Mouse (Mus musculus) frontal cortex, adult 2 months (tissue): Measurements from ENCODE around the gene Pced1b. TPM values are rescaled to one million over a fixed set of nuclear protein-coding genes. Genes with fewer than 3 reads are reported as not detected.

Source experiments
- DNase-seq, 2 experiments: peaks; one replicate each; pipeline ENCODE4 v3.0.0; 2022; ENCODE audit warnings: low spot score in 1 of 2; ENCODE audit errors: extremely low spot score in 1 of 2
- polyA plus RNA-seq: library from polyadenylated mRNA; depleted of rRNA; stranded (reverse); fragments of >200 nt; gene quantifications from 2 replicates; pipeline ENCODE4 v1.2.3, GENCODE M21; 2012

The Pced1b gene
- polyA plus RNA-seq, 1 experiment = 14.4 TPM

DNA sequence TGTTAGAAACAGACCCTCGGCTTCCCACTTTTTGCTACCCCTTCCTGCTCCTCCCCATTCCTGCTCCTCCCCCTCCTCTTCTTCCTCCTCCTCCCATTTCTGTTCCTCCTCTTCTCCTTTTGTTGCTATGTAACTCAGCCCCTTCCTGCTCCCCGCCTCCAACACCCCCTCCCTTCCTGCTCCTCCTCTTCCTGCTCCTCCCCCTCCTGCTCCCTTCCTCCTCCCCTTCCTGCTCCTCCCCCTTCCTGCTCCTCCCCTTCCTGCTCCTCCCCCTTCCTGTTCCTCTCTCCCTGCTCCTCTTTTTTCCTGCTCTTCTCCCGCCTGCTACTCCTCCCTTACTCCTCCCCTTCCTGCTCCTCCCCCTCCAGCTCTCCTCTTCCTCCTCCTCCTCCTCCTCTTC lies 8.9 kb downstream of the Pced1b start:
- no peak for DNase-seq

DNA sequence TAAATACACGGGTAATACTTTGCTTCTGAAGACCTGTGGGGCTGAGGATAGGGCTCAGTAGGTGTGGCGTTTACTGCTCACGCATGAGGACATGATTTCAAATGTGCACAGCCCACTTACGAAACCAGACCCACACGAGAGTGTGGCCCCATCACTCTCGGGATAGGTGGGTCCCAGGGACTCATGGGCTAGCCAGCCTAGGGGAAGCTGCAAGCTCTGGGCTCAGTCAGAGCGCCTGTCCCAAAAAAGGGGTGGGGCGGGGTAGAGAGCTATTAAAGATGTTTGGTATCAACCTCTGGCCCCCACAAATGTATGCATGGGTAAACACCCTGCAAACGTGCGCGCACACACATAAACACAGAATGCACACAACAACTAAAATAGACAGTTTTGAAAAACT lies 9.5 kb downstream of the Pced1b start:
- no peak for DNase-seq

DNA sequence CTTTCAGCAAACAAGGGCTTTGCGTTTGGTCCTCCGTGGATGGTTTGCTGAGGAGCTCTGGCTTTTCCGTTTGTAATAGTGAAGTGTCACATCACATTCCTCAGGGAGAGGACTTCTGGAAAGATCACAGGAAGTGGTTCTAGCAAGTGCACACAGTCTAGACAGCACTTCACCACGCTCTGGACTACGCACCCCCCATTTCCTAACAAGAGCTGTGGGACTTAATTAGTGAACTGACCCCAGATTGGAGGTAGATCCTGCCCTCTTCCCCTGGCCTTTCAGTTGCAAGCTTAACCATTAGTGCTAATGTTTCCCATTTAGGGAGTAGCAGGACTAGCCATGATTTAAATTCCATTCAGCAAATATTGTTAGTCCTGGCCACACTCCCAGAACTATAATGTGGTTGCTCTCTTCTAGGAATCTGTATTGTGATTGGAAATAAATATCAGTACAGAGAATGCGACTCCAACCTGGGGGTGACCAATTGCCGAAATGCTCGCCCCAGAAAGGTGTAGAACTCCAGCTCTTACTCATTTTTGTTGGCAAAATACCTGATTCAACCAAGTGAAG lies 10.4 kb downstream of the Pced1b start:
- no peak for DNase-seq

DNA sequence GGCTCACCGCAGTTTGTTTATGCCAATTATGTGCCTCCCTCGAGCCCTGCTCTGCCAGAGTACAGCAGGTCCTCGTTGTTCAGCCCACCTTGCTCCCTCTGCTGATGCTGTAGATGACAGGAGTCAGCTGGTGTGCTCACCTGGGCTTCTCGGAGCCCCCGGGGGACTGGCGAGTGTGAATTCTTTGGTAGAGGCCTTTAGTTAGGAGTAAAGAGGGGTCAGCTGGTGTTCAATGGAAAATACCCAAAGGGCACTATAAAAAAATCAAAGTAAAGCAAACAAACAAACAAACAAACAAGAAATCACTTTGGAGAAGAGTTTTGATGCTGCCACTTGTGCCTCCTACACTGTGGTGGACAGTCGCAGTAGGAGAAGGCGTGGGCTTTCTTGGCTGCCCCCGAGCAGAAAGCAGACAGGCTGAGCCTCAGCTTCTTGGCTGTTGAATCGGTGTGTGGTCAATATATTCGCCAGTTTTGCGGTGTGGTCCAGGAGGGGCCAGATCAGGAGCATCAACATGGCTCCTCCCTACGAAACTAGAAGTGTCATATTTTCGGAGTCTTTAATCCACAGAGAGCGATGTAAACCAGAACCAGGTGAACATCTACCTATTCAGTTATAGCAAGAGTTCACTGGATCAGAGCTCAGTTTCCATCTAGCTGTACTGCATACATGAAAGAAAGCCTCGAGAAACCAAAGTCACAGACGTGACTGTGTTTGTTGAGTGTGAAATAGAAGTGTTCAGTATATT lies 11.8 kb downstream of the Pced1b start:
- no peak for DNase-seq

DNA sequence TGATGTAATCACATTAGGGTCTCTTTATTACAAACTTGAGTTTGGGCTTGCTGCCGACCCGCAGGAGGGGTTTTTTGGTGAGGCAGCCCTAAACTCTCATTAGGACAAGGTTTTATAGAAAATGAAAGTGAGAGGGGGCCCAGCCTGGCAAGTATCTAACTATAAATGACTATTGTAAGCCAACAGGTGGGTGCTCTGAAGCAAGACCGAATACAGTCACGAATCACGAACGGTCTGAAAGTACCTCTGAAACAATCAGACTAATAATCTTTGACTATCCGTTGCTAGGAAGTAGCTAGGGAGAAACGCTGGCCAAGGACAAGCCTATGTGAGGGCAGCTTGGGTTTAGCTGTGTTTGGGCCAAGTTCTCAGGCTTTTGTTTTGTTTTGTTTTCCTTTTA lies 12.4 kb downstream of the Pced1b start:
- DNase-seq = no peak

DNA sequence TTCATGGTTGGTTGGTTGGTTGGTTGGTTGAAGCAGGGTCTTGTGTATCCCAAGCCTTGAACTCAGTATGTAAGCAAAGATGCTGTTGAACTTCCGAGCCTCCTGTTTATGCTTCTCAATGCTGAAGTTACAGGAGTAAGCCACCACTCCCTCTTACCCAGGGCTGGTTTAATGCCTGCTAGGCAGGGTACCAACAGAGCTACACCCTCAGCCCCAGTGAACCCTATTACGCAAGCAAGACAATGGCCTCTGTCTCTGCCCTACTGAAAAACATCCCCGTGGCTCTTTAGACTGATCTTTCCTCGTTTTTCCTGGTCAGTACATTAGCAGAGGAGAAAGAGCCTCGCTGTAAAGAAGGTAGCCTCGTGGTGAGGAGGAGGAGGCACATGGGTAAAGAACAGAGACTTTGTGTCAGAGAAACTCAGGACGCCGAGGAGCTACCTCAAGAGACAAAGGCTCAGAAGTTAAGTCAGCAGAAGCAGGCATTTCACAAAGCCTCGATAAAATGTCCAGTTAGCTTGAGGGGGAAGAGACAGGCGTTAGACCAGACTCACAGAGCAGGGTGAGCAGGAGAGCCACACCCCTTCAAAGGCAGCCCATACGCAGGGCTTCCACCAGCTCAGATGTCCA lies 13.2 kb downstream of the Pced1b start:
- DNase-seq = no peak

DNA sequence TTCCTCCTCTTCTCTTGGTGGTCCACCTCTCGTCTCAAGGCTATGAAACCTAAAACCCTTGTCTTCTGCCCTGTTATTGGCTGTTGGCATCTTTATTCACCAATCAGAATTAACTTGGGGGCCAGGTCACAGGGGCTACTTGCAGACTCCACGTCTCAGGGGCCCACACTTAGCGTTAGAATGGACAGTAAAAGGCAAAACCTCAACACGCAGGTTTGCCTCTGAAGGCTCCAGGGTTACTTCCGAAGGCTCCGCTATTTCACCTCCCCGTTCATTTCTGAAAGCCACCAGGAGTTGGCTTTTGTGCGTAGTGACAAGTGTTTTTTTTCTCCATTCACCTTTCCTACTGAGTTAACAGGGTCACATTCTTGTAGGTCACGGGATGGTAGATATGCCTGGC lies 15.3 kb downstream of the Pced1b start:
- no peak for DNase-seq

DNA sequence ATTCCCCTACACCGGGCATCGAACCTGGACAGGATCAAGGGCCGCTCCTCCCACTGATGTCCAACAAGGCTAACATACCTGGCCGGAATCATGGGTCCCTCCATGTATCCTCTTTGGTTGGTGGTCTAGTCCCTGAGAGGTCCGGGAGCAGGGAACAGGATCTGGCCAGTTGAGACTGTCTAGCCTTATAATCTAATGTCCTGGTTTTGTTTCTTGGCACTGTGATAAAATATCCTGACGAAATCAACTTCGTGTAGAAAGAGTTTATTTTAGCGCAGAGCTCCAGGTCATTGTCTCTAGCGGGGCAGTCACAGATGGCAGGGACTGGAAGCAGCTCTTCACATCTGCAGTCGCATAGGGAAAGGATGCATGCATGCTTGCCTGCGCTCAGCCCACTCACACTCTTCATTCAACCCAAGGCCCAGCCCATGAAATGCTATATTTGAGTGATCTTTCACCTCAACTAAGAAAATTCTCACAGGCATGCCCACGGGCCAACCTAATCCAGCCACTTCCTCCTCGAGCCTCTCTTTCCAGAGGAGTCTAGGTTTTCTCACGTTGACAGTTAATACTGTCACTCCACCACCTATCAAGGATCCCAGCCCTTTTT lies 19.4 kb downstream of the Pced1b start:
- no peak for DNase-seq

DNA sequence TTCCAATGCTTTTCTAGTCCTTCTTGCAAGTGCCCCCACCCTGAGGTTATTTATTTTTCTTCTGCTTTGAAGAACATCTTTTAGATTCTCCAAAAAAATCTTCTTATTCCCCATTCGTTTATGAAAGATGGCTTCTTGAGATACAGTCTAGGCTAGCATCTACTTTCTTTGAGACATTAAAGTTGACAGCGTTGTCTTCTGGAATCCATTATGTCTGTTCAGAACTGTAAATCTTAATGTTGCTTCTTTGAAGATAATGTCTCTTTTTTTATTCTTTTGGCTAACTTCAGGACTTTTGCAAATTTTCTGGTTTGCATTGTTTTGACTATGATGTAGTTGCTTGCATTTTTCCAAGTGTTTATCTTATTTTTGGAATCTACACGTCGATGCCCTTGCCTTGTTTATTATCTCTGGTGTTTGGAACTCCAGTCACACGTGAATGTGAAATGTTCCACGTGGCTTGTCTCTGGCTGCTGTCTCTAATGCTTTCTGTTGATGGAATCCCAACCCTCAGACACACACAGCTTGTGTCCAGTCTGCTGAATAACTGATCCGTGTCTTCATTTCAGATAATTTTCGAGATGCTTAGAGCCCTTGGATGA lies 20.3 kb downstream of the Pced1b start:
- no peak for DNase-seq

DNA sequence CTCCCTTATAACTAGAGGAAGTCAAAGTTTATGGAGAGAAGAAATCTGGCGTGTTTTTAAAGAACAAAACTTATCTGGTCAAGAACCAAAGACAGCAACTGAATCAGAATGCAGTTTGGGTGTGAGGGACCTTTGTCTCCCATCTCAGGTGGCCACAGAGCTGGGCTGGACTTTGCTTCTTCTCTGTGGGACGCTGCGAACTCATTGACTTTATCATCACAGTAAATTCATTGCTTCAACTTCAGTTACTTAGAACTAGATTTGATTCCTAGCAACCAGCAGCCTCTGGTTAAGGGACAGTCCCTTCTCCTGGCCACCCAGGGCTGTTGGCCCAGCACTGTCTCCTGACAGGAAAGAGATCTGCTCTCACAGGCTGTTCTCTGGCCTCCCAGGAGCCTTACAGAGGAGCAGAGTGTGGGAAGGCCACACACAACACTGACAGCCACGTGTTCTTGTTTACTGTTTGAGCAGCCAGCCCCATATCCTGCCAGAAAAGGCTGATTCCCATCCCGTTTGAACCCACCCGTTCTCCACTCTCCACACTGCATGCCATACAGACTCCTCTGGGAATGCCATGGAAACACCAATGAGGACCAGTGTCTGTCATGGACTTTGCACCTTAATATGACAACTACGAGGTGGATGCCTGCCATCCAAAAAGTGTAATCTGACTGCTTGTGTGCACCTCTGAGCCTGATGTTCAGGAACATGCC lies 25.2 kb downstream of the Pced1b start:
- DNase-seq = no peak

DNA sequence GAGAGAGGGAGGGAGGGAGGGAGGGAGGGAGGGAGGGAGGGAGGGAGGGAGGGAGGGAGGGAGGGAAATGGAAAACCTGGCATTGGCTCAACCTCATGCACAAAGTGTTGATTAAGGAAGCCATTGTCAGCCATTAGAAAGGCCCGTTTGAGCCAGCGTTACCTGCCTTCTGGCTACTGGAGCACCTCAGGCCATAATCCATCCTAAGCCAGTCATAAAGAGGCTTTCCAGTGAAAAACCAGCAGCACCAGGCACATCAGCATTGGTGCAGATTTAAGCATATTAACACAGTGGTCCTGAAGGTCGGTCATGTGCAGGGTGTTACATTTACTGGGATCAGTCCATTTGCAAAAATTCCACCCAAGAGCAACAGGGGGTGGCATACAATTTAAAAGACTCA lies 25.9 kb downstream of the Pced1b start:
- no peak for DNase-seq

DNA sequence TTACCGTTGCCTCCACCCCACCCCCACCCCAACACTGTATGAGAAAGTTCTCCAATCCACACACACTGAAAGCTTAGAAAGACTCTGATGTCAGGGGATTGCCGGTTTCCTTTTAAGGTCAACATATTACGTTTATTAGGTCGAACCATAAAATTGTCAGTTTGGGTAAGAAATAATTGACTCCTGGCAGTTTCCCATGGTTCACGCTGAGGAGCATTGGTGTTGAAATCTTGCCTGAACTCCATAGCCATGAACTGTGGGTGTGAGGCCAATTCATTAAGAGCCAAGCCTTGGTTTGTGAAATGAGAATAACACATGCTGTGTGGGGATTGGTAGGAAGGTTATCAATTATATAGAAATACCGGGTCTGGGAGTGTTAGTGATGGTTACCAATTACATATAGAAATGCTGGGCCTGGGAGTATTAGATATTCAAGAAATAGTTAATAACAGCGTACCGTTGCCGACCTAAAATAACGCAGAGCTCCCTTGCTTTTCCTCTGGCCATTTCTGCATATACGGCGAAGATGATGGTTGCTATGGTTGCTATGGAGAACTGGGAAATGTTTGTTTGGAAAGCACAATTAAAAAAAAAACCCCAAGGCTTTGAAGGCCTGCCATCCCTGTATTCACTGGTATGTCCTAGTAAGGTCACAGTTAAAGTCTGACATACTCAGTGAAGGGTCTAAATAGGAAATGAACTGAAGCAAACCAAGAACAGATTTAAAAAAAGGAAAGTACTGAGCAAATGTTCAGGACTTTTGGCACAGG lies 28.9 kb downstream of the Pced1b start:
- DNase-seq = no peak

DNA sequence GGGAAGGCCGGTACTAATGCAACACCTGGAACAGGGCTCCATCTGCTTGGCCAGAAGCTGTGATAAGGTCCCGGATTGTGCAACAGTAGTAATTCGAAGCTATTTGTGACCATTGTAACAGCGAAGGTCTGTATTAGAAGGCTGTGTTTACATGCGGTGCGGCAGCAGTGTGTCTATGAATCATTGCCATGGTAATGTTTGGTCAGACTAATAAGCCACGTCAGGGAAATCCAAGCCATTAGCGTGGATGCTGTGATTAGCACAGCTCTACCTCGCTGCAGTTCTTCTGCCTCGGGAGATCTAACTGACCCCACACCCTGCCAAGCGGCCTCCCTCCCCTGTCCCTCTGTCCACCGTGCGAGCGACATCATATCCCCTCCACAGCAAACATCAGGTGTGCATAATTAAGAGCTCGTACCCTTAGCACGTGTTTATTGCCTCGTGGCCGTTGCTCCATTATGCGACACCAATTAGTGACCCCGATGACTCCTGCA lies 29.8 kb downstream of the Pced1b start:
- DNase-seq = no peak

DNA sequence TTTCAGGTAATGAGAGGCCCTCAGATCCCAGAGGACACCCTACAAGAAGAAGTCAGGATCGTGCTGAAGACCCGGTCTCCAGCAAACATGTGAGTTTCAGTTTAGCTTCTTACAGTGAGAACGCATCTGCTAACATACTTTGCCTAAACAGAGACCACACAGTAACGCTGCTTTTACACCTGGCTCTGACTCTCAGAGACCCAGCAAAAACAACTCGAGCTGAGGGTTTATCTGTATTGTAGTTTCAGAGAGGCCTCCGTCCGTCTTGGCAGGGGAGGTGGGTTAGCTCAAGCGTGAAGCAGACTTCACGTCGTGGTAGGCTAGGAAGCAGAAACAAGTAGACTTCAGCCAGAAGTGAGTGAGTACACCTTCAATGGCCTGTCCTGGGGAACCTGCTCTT lies 30.4 kb downstream of the Pced1b start:
- no peak for DNase-seq

DNA sequence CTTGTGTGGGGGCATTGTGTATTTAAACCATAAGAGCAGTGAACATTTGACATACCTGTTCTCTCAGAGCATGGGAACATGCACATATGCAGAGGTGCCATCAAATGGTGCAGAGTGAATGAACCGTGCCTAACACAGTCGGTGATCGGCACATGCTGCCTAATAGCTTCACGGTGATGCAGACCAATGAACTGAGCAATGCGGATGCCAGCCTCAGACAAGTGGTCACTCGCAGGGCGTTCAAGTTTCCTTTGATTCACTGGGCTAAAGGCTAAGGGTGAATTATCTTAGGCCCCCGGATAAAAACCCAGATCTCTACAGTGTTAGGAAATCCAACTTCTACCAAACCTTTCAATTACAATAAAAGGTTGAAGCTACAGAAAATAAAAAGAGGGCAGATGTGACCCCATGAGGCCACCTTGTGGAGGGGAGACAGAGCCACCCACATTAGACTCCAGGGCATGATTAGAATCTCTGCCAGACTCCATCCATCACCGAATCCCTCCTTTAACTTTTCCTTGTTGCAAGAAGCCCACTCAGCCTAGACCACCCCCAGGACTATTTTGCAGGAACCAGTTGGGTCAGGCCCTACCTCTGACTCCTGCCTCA lies 31.5 kb downstream of the Pced1b start:
- no peak for DNase-seq

DNA sequence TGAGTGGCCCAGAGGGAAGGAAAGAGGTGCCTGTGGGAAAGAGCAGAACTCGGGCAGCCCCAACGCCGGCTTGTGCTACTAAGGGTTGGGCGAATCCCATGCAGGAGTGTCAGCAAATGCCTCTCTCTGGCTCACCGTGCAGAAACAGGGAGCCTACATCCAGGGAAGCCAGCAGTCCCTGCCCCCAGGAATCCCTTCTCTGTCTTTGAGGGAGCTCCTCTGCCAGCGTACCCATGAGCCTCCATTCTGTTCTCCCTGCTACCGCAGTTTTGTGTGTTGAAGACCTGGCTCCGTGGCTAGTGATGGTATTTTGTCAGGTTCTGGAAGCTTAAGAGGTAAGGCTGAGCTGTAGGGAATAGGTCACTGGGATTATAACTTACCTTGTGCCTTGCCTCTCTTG lies 33.2 kb downstream of the Pced1b start:
- DNase-seq = no peak

DNA sequence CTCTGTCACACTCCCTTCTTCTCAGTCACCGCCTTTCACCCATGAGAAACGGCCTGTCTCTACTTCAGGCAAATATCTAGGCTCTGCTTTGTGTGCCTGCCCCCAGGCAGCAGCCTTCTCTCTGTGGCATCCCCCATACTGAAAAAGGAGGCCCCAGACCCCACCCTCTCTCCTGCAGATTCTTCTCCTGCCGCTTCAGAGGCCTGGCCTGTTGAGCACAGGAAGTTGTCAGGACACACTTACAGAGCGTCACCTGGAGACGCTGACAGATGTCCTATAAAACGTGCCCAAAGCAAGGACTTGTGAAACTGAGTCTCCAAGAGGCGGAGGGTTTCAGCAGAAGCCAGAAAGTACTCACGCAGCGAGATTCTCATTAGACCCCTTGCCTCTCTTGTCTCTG lies 33.9 kb downstream of the Pced1b start:
- no peak for DNase-seq

DNA sequence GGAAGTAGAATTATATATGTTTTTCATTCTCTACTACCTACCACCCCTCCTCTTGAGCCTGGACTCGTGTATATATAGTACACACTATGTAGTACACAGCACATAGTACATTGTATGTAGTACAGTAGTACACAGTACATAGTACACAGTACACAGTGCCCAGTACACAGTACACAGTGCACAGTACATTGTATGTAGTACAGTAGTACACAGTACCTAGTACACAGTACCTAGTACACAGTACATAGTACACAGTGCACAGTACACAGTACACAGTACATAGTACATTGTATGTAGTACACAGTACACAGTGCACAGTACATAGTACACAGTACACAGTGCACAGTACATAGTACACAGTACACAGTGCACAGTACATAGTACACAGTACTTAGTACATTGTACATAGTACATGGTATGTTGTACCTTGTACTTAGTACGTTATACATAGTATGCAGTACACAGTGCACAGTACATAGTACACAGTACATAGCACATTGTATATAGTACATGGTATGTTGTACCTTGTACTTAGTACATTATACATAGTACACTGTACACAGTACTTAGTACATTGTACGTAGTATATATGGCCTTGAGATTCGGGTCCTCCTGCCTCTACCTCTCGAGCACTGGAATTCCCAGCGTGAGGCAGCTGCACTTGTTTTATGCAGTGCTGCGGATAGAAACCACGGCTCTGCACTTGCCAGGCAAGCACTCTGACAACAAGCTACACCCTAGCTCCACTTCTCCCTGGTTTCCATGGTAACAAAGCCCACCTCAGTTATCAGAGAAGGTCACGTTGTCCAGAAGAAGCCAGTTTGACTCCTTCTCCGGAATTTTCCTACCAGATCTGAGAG lies 35.0 kb downstream of the Pced1b start:
- DNase-seq = no peak

DNA sequence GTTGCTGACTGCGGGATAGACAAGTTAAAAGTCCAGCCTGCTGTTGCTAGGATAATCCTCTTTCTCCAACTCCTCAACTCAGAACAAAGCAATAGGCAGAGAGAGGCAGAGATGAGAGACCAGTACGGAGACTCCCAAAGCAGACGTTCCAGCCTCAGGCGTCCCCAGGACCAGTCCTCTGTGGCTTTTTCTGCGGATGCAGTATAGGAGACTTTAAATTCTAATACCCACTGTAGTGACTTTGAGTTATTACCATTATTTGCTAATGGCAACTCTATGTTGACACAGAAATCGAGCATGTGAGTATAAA lies 35.6 kb downstream of the Pced1b start:
- no peak for DNase-seq
